Mouse (Mus musculus) MEL (cell line): ENCODE data around the gene Tldc1. TPM values are rescaled to one million over a fixed set of nuclear protein-coding genes. Genes with fewer than 3 reads are reported as not detected.

Experiments
- DNase-seq: peaks from one replicate; pipeline ENCODE4 v3.0.0; 2011; ENCODE audit warnings: low read depth, low spot score
- H3K27ac ChIP-seq: 2 replicates; pipeline ENCODE4 v1.5.1; 2012; ENCODE audit warnings: low read depth, mild to moderate bottlenecking, control low read depth, low read length, moderate library complexity; ENCODE audit not compliant: control insufficient read depth
- H3K27me3 ChIP-seq, 2 experiments: fragments of 150-350 bp in 1 of 2; sonication (generic) in 1 of 2; 2 replicates each; pipeline ENCODE4 v1.6.1; 2012; ENCODE audit warnings: low read length in 2 of 2, mild to moderate bottlenecking in 2 of 2, improper control_type of control experiment in 1 of 2, moderate library complexity in 1 of 2; ENCODE audit not compliant: insufficient read depth in 2 of 2, control insufficient read depth in 1 of 2
- H3K36me3 ChIP-seq, 2 experiments: 2 replicates each; pipeline ENCODE4 v1.6.1; 2012 to 2014; ENCODE audit warnings: low read length in 2 of 2, improper control_type of control experiment in 1 of 2, inconsistent platforms in 1 of 2, mild to moderate bottlenecking in 1 of 2; ENCODE audit not compliant: insufficient read depth in 2 of 2, control insufficient read depth in 1 of 2
- H3K4me1 ChIP-seq, 2 experiments: fragments of 150-350 bp in 1 of 2; sonication (generic) in 1 of 2; 2 replicates each; pipeline ENCODE4 v1.6.1; 2012; ENCODE audit warnings: low read length in 2 of 2, improper control_type of control experiment in 1 of 2, mild to moderate bottlenecking in 1 of 2; ENCODE audit not compliant: insufficient read depth in 2 of 2, control insufficient read depth in 1 of 2
- H3K4me3 ChIP-seq, 2 experiments: fragments of 150-350 bp in 1 of 2; sonication (generic) in 1 of 2; 2 replicates each; pipeline ENCODE4 v1.5.1; 2012; ENCODE audit warnings: low read depth in 2 of 2, low read length in 2 of 2, mild to moderate bottlenecking in 2 of 2, moderate library complexity in 2 of 2, control low read depth in 1 of 2, improper control_type of control experiment in 1 of 2; ENCODE audit not compliant: control insufficient read depth in 1 of 2, insufficient read depth in 1 of 2
- H3K79me2 ChIP-seq: 2 replicates; pipeline ENCODE4 v1.6.1; 2012; ENCODE audit warnings: mild to moderate bottlenecking, low read length, moderate library complexity; ENCODE audit not compliant: control insufficient read depth, poor library complexity, insufficient read depth
- H3K9ac ChIP-seq: 2 replicates; pipeline ENCODE4 v1.6.1; 2012; ENCODE audit warnings: low read depth, mild to moderate bottlenecking, control low read depth, low read length, moderate library complexity; ENCODE audit not compliant: control insufficient read depth, poor library complexity, severe bottlenecking
- H3K9me3 ChIP-seq: fragments of 150-350 bp; sonication (generic); replicated peaks from 2 replicates; pipeline ENCODE4 v1.6.1; 2012; ENCODE audit warnings: mild to moderate bottlenecking, low read length, improper control_type of control experiment, moderate library complexity; ENCODE audit not compliant: insufficient read depth
- CHD1 ChIP-seq: IDR thresholded peaks from 2 replicates; pipeline ENCODE4 v1.6.1; 2012; ENCODE audit warnings: low read depth, mild to moderate bottlenecking, inconsistent platforms, low read length, improper control_type of control experiment
- CHD2 ChIP-seq: IDR thresholded peaks from 2 replicates; pipeline ENCODE4 v1.6.1; 2011; ENCODE audit warnings: low read length, improper control_type of control experiment
- CTCF ChIP-seq, 3 experiments: IDR thresholded peaks in 2 of 3; conservative IDR thresholded peaks in 1 of 3; 2 replicates each; pipeline ENCODE4 v1.5.1; 2011 to 2012; ENCODE audit warnings: low read length in 3 of 3, low read depth in 2 of 3, mild to moderate bottlenecking in 2 of 3, improper control_type of control experiment in 1 of 3, inconsistent platforms in 1 of 3, mixed read lengths in 1 of 3, moderate library complexity in 1 of 3; ENCODE audit not compliant: control insufficient read depth in 1 of 3, insufficient read depth in 1 of 3, poor library complexity in 1 of 3, severe bottlenecking in 1 of 3
- ELF1 ChIP-seq: IDR thresholded peaks from 2 replicates; pipeline ENCODE4 v1.6.1; 2014; ENCODE audit warnings: low read depth, mild to moderate bottlenecking, inconsistent platforms, low read length, improper control_type of control experiment, moderate library complexity
- EP300 ChIP-seq, 2 experiments: IDR thresholded peaks; 2 replicates each; pipeline ENCODE4 v1.6.1; 2011; ENCODE audit warnings: improper control_type of control experiment in 2 of 2, low read length in 2 of 2, low read depth in 1 of 2, mild to moderate bottlenecking in 1 of 2
- ETS1 ChIP-seq: IDR thresholded peaks from 2 replicates; pipeline ENCODE4 v1.6.1; 2012; ENCODE audit warnings: low read depth, mild to moderate bottlenecking, inconsistent platforms, low read length, improper control_type of control experiment, moderate library complexity
- HCFC1 ChIP-seq: IDR thresholded peaks from 2 replicates; pipeline ENCODE4 v1.6.1; 2012; ENCODE audit warnings: low read depth, mild to moderate bottlenecking, inconsistent platforms, low read length, improper control_type of control experiment, moderate library complexity
- JUND ChIP-seq: IDR thresholded peaks from 2 replicates; pipeline ENCODE4 v1.6.1; 2011; ENCODE audit warnings: low read depth, mild to moderate bottlenecking, improper control_type of control experiment, low read length
- KAT2A ChIP-seq: conservative IDR thresholded peaks from 2 replicates; pipeline ENCODE4 v1.6.1; 2012; ENCODE audit warnings: low read depth, low read length, improper control_type of control experiment, inconsistent platforms
- MAX ChIP-seq: IDR thresholded peaks from 2 replicates; pipeline ENCODE4 v1.6.1; 2011; ENCODE audit warnings: low read length, improper control_type of control experiment
- MXI1 ChIP-seq: IDR thresholded peaks from 2 replicates; pipeline ENCODE4 v1.6.1; 2011; ENCODE audit warnings: mild to moderate bottlenecking, low read depth, low read length, improper control_type of control experiment
- MYB ChIP-seq: IDR thresholded peaks from 2 replicates; pipeline ENCODE4 v1.6.1; 2011; ENCODE audit warnings: mild to moderate bottlenecking, low read depth, low read length, improper control_type of control experiment
- MYC ChIP-seq: IDR thresholded peaks from 2 replicates; pipeline ENCODE4 v1.6.1; 2011; ENCODE audit warnings: low read depth, mild to moderate bottlenecking, low read length, improper control_type of control experiment, moderate library complexity
- NELFE ChIP-seq: IDR thresholded peaks from 2 replicates; pipeline ENCODE4 v1.6.1; 2011; ENCODE audit warnings: low read depth, low read length, improper control_type of control experiment
- NRF1 ChIP-seq: IDR thresholded peaks from 2 replicates; pipeline ENCODE4 v1.6.1; 2014; ENCODE audit warnings: low read depth, mild to moderate bottlenecking, inconsistent platforms, low read length, improper control_type of control experiment, moderate library complexity; ENCODE audit not compliant: poor library complexity, insufficient read depth, severe bottlenecking
- POLR2A ChIP-seq, 2 experiments: IDR thresholded peaks; 2 replicates each; pipeline ENCODE4 v1.6.1; 2011 to 2012; ENCODE audit warnings: low read length in 2 of 2, mild to moderate bottlenecking in 2 of 2, control low read depth in 1 of 2, improper control_type of control experiment in 1 of 2, low read depth in 1 of 2, moderate library complexity in 1 of 2; ENCODE audit not compliant: control insufficient read depth in 1 of 2, insufficient read depth in 1 of 2, poor library complexity in 1 of 2
- POLR2AphosphoS5 ChIP-seq: IDR thresholded peaks from 2 replicates; pipeline ENCODE4 v1.6.1; 2012; ENCODE audit warnings: low read depth, borderline replicate concordance, mild to moderate bottlenecking, inconsistent platforms, low read length, moderate library complexity, mixed read lengths
- RAD21 ChIP-seq: IDR thresholded peaks from 2 replicates; pipeline ENCODE4 v1.6.1; 2011; ENCODE audit warnings: mild to moderate bottlenecking, low read depth, low read length, improper control_type of control experiment
- SIN3A ChIP-seq: IDR thresholded peaks from 2 replicates; pipeline ENCODE4 v1.6.1; 2012; ENCODE audit warnings: low read length, improper control_type of control experiment, inconsistent platforms
- SMC3 ChIP-seq: IDR thresholded peaks from 2 replicates; pipeline ENCODE4 v1.6.1; 2011; ENCODE audit warnings: low read depth, low read length, improper control_type of control experiment
- TAL1 ChIP-seq: IDR thresholded peaks from 2 replicates; pipeline ENCODE4 v1.6.1; 2012; ENCODE audit warnings: mild to moderate bottlenecking, inconsistent platforms, low read length, moderate library complexity, mixed read lengths
- TCF12 ChIP-seq: IDR thresholded peaks from 2 replicates; pipeline ENCODE4 v1.6.1; 2014; ENCODE audit warnings: low read depth, mild to moderate bottlenecking, inconsistent platforms, low read length, improper control_type of control experiment, moderate library complexity
- UBTF ChIP-seq: IDR thresholded peaks from 2 replicates; pipeline ENCODE4 v1.6.1; 2012; ENCODE audit warnings: low read depth, mild to moderate bottlenecking, inconsistent platforms, low read length, improper control_type of control experiment, moderate library complexity, borderline replicate concordance; ENCODE audit not compliant: insufficient read depth
- USF1 ChIP-seq: IDR thresholded peaks from 2 replicates; pipeline ENCODE4 v1.6.1; 2014; ENCODE audit warnings: low read depth, mild to moderate bottlenecking, inconsistent platforms, low read length, improper control_type of control experiment, moderate library complexity
- USF2 ChIP-seq, 2 experiments: IDR thresholded peaks; 2 replicates each; pipeline ENCODE4 v1.6.1; 2011 to 2012; ENCODE audit warnings: improper control_type of control experiment in 2 of 2, low read length in 2 of 2, borderline replicate concordance in 1 of 2, inconsistent platforms in 1 of 2, low read depth in 1 of 2, mild to moderate bottlenecking in 1 of 2; ENCODE audit not compliant: insufficient read depth in 1 of 2
- ZC3H11A ChIP-seq: IDR thresholded peaks from 2 replicates; pipeline ENCODE4 v1.6.1; 2012; ENCODE audit warnings: low read depth, mild to moderate bottlenecking, inconsistent platforms, low read length, improper control_type of control experiment
- ZNF384 ChIP-seq: IDR thresholded peaks from 2 replicates; pipeline ENCODE4 v1.6.1; 2012; ENCODE audit warnings: low read depth, mild to moderate bottlenecking, inconsistent platforms, low read length, improper control_type of control experiment
- polyA plus RNA-seq, 2 experiments: library from polyadenylated mRNA; stranded (reverse) in 1 of 2; unstranded in 1 of 2; fragments of >175 nt in 1 of 2; fragments of >200 nt in 1 of 2; gene quantifications; 2 replicates each; pipeline versions ENCODE4 v1.2.1 to v1.2.4; 2012; ENCODE audit warnings: low replicate concordance in 2 of 2, low read depth in 1 of 2; ENCODE audit not compliant: insufficient read length in 2 of 2, insufficient read depth in 1 of 2, missing spikeins in 1 of 2
- total RNA-seq: library from RNA; depleted of rRNA; stranded (reverse); fragments of 300-350 nt; gene quantifications from 2 replicates; pipeline ENCODE4 v1.2.3, GENCODE M21; 2012

The Tldc1 gene
- total and polyA plus RNA-seq, 3 experiments: 16.1 to 16.4 TPM; not detected in 1

DNA sequence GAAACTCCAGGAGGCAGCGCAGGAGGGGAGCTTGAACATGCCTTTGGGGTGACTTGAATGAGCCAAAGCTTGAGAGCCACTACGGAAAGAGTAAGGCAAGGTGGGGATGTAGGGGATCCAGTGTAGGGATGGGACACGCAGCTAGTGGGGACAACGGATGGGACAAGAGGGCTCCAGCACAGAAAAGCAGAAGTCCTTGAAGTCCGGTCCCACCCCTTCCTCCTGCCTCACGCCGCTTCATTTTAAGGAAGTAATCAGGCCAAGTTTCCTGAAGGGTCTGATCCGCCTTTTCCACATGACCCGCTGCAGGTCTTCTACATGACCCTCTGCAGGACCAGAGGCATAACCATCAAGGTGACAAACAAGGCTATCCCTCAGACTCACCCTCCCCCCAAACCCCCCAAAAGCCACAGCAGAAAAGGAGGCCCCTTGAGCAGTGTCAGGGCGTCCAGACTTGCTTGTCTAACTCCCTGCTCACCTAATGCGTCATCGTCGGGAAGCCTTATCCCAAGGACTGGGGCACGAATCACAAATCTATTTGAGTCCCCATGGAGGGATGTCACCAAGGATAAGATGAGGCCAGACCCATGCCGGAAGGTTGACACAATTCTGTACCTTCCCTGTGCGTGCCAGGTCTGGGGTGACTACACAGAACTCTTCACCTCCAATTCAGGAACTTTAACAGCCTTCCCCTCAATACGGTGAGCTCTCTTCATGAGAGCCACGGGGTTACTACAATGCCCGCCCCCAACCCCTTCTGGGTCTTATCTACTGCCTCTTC is 47.9 kb upstream of the Tldc1 start (continued):
- TF ChIP-seq CHD1: no peak
- no peak; the same call in 1 of the 2 replicates for TF ChIP-seq HCFC1
- TF ChIP-seq CHD2: no peak
- no peak for TF ChIP-seq ZNF384
- no peak for TF ChIP-seq ZC3H11A
- no peak for TF ChIP-seq MYB
- 0 out of 2 replicates have a peak, but pooled peaks have one; percentile 47 for TF ChIP-seq ELF1
- no peak for TF ChIP-seq POLR2AphosphoS5
- TF ChIP-seq EP300 (IDR thresholded peaks at IDR 0.05; ENCODE audit: low read depth in 1 of 2, low read length in 2 of 2): peak; percentile 31 to 74; a peak in 3 of 4 replicates
- no peak for TF ChIP-seq UBTF
- peak; percentile 21 to 63; a peak in 2 of 4 replicates for TF ChIP-seq POLR2A (IDR thresholded peaks at IDR 0.05; ENCODE audit: control insufficient read depth in 1 of 2, insufficient read depth in 1 of 2, low read depth in 1 of 2, low read length in 2 of 2, poor library complexity in 1 of 2)
- TF ChIP-seq, all 39 proteins: peak for 15

- DNase-seq: peak; percentile 86
- H3K4me1 ChIP-seq: peaks cover 32 to 50% of the 10 kb centered on the region in 2 experiments
- peaks cover 0 to 34% of the 10 kb centered on the region in 2 experiments; a peak in 2 of 4 replicates for H3K36me3 ChIP-seq
Measured at GRCm38 (mm10) chr8:119824809-119825273, 46.6 kb upstream of the Tldc1 start.

GRCm38 (mm10) chr8:119824100-119824499 is 45.9 kb upstream of the Tldc1 start:
- H3K27ac ChIP-seq: no peak overlapping the region
- DNase-seq: no peak
- no peak overlapping the region for H3K9ac ChIP-seq
- H3K79me2 ChIP-seq: no peaks in the 10 kb centered on the region
- no peaks in the 10 kb centered on the region for H3K9me3 ChIP-seq
- H3K36me3 ChIP-seq: peaks cover 0 to 32% of the 10 kb centered on the region in 2 experiments; a peak in 2 of 4 replicates
- no peaks in the 10 kb centered on the region for H3K27me3 ChIP-seq
- peaks cover 30 to 42% of the 10 kb centered on the region in 2 experiments for H3K4me1 ChIP-seq
- no peak overlapping the region for H3K4me3 ChIP-seq
- TF ChIP-seq NELFE (no peak), CTCF (IDR thresholded peaks at IDR 0.05 in 2 of 3, conservative IDR thresholded peaks at IDR 0.05 in 1 of 3; ENCODE audit: control insufficient read depth in 1 of 3, insufficient read depth in 1 of 3, low read depth in 2 of 3, low read length in 3 of 3, poor library complexity in 1 of 3, severe bottlenecking in 1 of 3) (no peak), CHD1 (no peak), TAL1 (no peak), POLR2A (IDR thresholded peaks at IDR 0.05; ENCODE audit: control insufficient read depth in 1 of 2, insufficient read depth in 1 of 2, low read depth in 1 of 2, low read length in 2 of 2, poor library complexity in 1 of 2) (no peak), SMC3 (no peak), USF2 (IDR thresholded peaks at IDR 0.05; ENCODE audit: borderline replicate concordance in 1 of 2, insufficient read depth in 1 of 2, low read depth in 1 of 2, low read length in 2 of 2) (no peak), JUND (no peak), EP300 (IDR thresholded peaks at IDR 0.05; ENCODE audit: low read depth in 1 of 2, low read length in 2 of 2) (no peak), NRF1 (no peak), USF1 (no peak), MYB (no peak), ZNF384 (no peak), MYC (no peak), KAT2A (no peak), ETS1 (no peak), RAD21 (no peak)

More at GRCm38 (mm10) chr8:119824809-119825273, 46.6 kb upstream of the Tldc1 start:
- Histone ChIP-seq H3K27me3 (no peaks in the 10 kb centered on the region), H3K27ac (peak overlapping the region; percentile 91), H3K4me3 (no peak overlapping the region)
- TF ChIP-seq MAX (peak; percentile 62; the same call in 1 of the 2 replicates), EP300 (IDR thresholded peaks at IDR 0.05; ENCODE audit: low read depth in 1 of 2, low read length in 2 of 2) (peak in 1 of 2 experiments; percentile 52; a peak in 2 of 4 replicates), MYC (peak; percentile 78; the same call in 1 of the 2 replicates), ETS1 (peak; percentile 67; the same call in 1 of the 2 replicates), SIN3A (peak; percentile 67; the same call in 1 of the 2 replicates), TCF12 (no peak), HCFC1 (no peak), MXI1 (peak; percentile 72)
- TF ChIP-seq, all 39 proteins: peak for 6
- Histone ChIP-seq H3K9ac (peak overlapping the region; percentile 3; the same call in 1 of the 2 replicates), H3K79me2 (no peaks in the 10 kb centered on the region), H3K9me3 (no peaks in the 10 kb centered on the region)
